Mouse (Mus musculus): ENCODE results near the gene Itga9. TPM values are rescaled to one million over a fixed set of nuclear protein-coding genes. Genes with fewer than 3 reads are reported as not detected.

Gene Itga9
- polyA plus RNA-seq, 1 experiment from 2014 or later, result 2.4 TPM

- Histone ChIP-seq H3K9ac (replicated peaks; ENCODE audit: low read length) (no peak overlapping the region), H3K9me3 (ENCODE audit: control insufficient read depth, low read length) (no peaks in the 10 kb centered on the region), H3K4me3 (replicated peaks; ENCODE audit: low read depth, low read length) (no peak overlapping the region), H3K4me1 (ENCODE audit: control insufficient read depth, insufficient read depth, low read length) (no peaks in the 10 kb centered on the region), H3K4me2 (ENCODE audit: low read length) (no peak overlapping the region), H3K36me3 (ENCODE audit: control insufficient read depth, insufficient read depth, low read length) (no peaks in the 10 kb centered on the region), H3K27me3 (ENCODE audit: control insufficient read depth, insufficient read depth, low read length) (no peaks in the 10 kb centered on the region), H3K27ac (replicated peaks; ENCODE audit: low read depth, low read length) (no peak overlapping the region)
- no peak for DNase-seq
- no peak for ATAC-seq (ENCODE audit: low FRiP score, low TSS enrichment)
- WGBS, result 88% methylated on average over 6 of the region's 6 CpGs
These were observed 121.8 kb downstream of the Itga9 start for GRCm38 (mm10) chr9:118728296-118728695.

DNA sequence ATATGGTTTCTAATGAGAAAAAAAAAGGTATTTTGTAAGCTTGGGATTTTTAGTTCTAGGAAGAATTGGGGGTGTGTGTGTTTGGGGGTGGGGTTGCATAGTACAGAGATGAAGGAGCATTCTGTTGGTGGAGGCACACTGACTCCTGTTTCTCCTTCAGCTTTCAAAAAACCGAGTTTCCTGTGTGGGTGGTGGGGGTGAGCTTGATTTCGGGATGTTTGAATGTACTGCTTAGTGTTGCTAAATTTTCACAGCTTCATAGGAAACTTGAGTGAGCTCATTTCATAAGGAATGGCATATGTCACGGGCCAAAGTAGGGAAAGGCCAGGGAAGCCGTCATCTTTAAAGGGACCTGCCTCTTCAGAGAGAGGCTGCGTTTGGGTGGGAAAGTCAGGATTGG is 122.5 kb downstream of the Itga9 start:
- Histone ChIP-seq H3K4me3 (replicated peaks; ENCODE audit: low read depth, low read length) (no peak overlapping the region), H3K9me3 (ENCODE audit: control insufficient read depth, low read length) (no peaks in the 10 kb centered on the region), H3K4me1 (ENCODE audit: control insufficient read depth, insufficient read depth, low read length) (no peaks in the 10 kb centered on the region), H3K4me2 (ENCODE audit: low read length) (no peak overlapping the region), H3K27me3 (ENCODE audit: control insufficient read depth, insufficient read depth, low read length) (no peaks in the 10 kb centered on the region), H3K9ac (replicated peaks; ENCODE audit: low read length) (no peak overlapping the region), H3K27ac (replicated peaks; ENCODE audit: low read depth, low read length) (no peak overlapping the region), H3K36me3 (ENCODE audit: control insufficient read depth, insufficient read depth, low read length) (no peaks in the 10 kb centered on the region)
- ATAC-seq (ENCODE audit: low FRiP score, low TSS enrichment), result no peak
- WGBS, result 91% methylated on average over 5 of the region's 5 CpGs
- no peak for DNase-seq

GRCm38 (mm10) chr9:118730172-118730571 is 123.7 kb downstream of the Itga9 start:
- Histone ChIP-seq H3K9ac (replicated peaks; ENCODE audit: low read length) (no peak overlapping the region), H3K9me3 (ENCODE audit: control insufficient read depth, low read length) (no peaks in the 10 kb centered on the region), H3K27ac (replicated peaks; ENCODE audit: low read depth, low read length) (no peak overlapping the region), H3K36me3 (ENCODE audit: control insufficient read depth, insufficient read depth, low read length) (no peaks in the 10 kb centered on the region), H3K4me2 (ENCODE audit: low read length) (no peak overlapping the region), H3K4me3 (replicated peaks; ENCODE audit: low read depth, low read length) (no peak overlapping the region), H3K27me3 (ENCODE audit: control insufficient read depth, insufficient read depth, low read length) (no peaks in the 10 kb centered on the region), H3K4me1 (ENCODE audit: control insufficient read depth, insufficient read depth, low read length) (no peaks in the 10 kb centered on the region)
- ATAC-seq (ENCODE audit: low FRiP score, low TSS enrichment) (no peak), DNase-seq (no peak)
- 90% methylated on average over 8 of the region's 8 CpGs for WGBS

DNA sequence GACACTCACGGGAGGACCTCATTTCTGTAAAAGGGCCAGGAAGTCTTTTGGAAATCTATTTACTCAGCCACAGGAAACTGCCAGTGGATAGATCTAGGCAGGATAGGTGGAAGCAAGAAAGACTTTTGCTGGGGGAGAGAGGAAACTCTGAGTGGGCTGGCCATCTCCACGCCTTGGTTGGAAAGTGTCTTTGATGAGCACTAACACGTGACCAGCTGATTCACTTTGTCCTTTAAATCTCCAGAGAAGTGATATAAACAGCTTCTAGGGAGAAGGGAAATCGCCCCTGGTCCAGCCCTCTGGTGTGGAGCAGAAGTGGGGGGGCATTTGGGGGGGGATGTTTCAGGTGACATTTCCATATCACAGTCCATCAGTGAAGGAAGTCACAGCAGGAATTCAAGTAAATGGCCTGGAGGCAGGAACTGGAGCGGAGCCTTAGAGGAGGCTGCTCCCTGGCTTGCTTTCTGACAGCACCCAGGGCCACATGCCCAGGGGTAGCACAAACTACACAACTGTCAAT is 124.4 kb downstream of the Itga9 start:
- Histone ChIP-seq H3K4me3 (replicated peaks; ENCODE audit: low read depth, low read length) (no peak overlapping the region), H3K4me1 (ENCODE audit: control insufficient read depth, insufficient read depth, low read length) (no peaks in the 10 kb centered on the region), H3K9ac (replicated peaks; ENCODE audit: low read length) (no peak overlapping the region), H3K27me3 (ENCODE audit: control insufficient read depth, insufficient read depth, low read length) (no peaks in the 10 kb centered on the region), H3K36me3 (ENCODE audit: control insufficient read depth, insufficient read depth, low read length) (no peaks in the 10 kb centered on the region), H3K27ac (replicated peaks; ENCODE audit: low read depth, low read length) (no peak overlapping the region), H3K4me2 (ENCODE audit: low read length) (no peak overlapping the region), H3K9me3 (ENCODE audit: control insufficient read depth, low read length) (no peaks in the 10 kb centered on the region)
- 56% methylated on average over 5 of the region's 5 CpGs for WGBS
- DNase-seq (no peak), ATAC-seq (ENCODE audit: low FRiP score, low TSS enrichment) (no peak)

GRCm38 (mm10) chr9:118731650-118732049 is 125.2 kb downstream of the Itga9 start:
- H3K4me2 ChIP-seq (ENCODE audit: low read length), result no peak overlapping the region
- ATAC-seq (ENCODE audit: low FRiP score, low TSS enrichment), result no peak
- no peak overlapping the region for H3K9ac ChIP-seq (replicated peaks; ENCODE audit: low read length)
- H3K4me3 ChIP-seq (replicated peaks; ENCODE audit: low read depth, low read length), result no peak overlapping the region
- H3K36me3 ChIP-seq (ENCODE audit: control insufficient read depth, insufficient read depth, low read length), result no peaks in the 10 kb centered on the region
- no peaks in the 10 kb centered on the region for H3K9me3 ChIP-seq (ENCODE audit: control insufficient read depth, low read length)
- no peaks in the 10 kb centered on the region for H3K4me1 ChIP-seq (ENCODE audit: control insufficient read depth, insufficient read depth, low read length)
- 86% methylated on average over 6 of the region's 6 CpGs for WGBS
- no peak for DNase-seq
- H3K27ac ChIP-seq (replicated peaks; ENCODE audit: low read depth, low read length), result no peak overlapping the region
- H3K27me3 ChIP-seq (ENCODE audit: control insufficient read depth, insufficient read depth, low read length), result no peaks in the 10 kb centered on the region

DNA sequence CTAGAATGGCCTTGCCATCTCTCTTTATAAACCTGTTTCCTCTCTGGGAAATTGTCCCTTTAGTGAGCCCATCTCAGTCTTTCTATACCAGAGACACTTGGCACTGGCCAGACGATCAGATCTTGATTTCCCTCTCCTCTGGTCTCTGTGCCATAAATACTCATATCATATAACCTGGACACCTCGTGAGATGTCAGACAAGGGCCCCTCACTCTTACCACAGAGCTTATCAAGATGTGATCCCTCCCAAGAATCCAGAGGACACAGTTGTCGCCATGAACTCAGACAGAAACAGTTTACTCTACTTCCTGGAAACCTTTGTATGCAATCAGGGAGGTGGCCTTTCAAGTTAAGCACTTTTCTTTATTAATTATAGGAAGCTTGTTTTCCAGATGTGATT is 127.1 kb downstream of the Itga9 start:
- Histone ChIP-seq H3K27me3 (ENCODE audit: control insufficient read depth, insufficient read depth, low read length) (no peaks in the 10 kb centered on the region), H3K9ac (replicated peaks; ENCODE audit: low read length) (no peak overlapping the region), H3K9me3 (ENCODE audit: control insufficient read depth, low read length) (no peaks in the 10 kb centered on the region), H3K27ac (replicated peaks; ENCODE audit: low read depth, low read length) (no peak overlapping the region), H3K4me2 (ENCODE audit: low read length) (no peak overlapping the region), H3K4me3 (replicated peaks; ENCODE audit: low read depth, low read length) (no peak overlapping the region), H3K4me1 (ENCODE audit: control insufficient read depth, insufficient read depth, low read length) (no peaks in the 10 kb centered on the region), H3K36me3 (ENCODE audit: control insufficient read depth, insufficient read depth, low read length) (no peaks in the 10 kb centered on the region)
- DNase-seq (no peak), ATAC-seq (ENCODE audit: low FRiP score, low TSS enrichment) (no peak)
- 81% methylated on average over 3 of the region's 3 CpGs for WGBS

- Histone ChIP-seq H3K9me3 (ENCODE audit: control insufficient read depth, low read length) (no peaks in the 10 kb centered on the region), H3K27ac (replicated peaks; ENCODE audit: low read depth, low read length) (no peak overlapping the region), H3K9ac (replicated peaks; ENCODE audit: low read length) (no peak overlapping the region), H3K4me2 (ENCODE audit: low read length) (no peak overlapping the region), H3K4me3 (replicated peaks; ENCODE audit: low read depth, low read length) (no peak overlapping the region), H3K36me3 (ENCODE audit: control insufficient read depth, insufficient read depth, low read length) (no peaks in the 10 kb centered on the region), H3K27me3 (ENCODE audit: control insufficient read depth, insufficient read depth, low read length) (no peaks in the 10 kb centered on the region), H3K4me1 (ENCODE audit: control insufficient read depth, insufficient read depth, low read length) (no peaks in the 10 kb centered on the region)
- WGBS, result 89% methylated on average over 2 of the region's 2 CpGs
- ATAC-seq (ENCODE audit: low FRiP score, low TSS enrichment) (no peak), DNase-seq (no peak)
These were observed 130.6 kb downstream of the Itga9 start for GRCm38 (mm10) chr9:118737124-118737523.

DNA sequence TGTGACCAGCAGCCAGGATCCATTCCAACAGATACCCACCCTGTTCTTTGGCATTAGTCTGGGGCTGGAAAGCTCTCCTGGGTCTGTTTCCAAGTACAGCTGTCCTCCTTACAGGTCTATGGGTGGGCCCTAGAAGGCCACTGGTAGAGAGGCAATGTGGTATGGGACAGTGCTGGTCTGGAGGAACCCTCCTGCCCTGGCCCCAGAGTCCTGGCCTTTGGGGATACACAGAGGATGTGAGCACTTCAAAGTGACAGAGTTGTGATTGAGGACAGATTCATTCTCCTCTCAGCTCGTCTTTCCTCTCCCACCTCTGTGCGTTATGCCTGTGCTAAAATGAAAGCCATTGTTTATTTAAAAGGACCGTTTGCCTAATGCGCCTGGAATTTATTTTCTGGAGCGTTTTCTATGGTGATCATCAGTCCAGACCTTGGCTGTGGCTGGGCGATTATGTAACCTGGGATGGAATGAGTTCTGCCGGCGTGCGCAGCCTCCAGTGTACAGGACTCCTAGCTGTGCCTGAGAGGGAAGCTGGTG is 131.2 kb downstream of the Itga9 start:
- H3K4me1 ChIP-seq (ENCODE audit: control insufficient read depth, insufficient read depth, low read length), result no peaks in the 10 kb centered on the region
- H3K4me3 ChIP-seq (replicated peaks; ENCODE audit: low read depth, low read length), result no peak overlapping the region
- H3K9ac ChIP-seq (replicated peaks; ENCODE audit: low read length), result no peak overlapping the region
- H3K27me3 ChIP-seq (ENCODE audit: control insufficient read depth, insufficient read depth, low read length), result no peaks in the 10 kb centered on the region
- H3K9me3 ChIP-seq (ENCODE audit: control insufficient read depth, low read length), result no peaks in the 10 kb centered on the region
- no peak for DNase-seq
- no peaks in the 10 kb centered on the region for H3K36me3 ChIP-seq (ENCODE audit: control insufficient read depth, insufficient read depth, low read length)
- WGBS, result 79% methylated on average over 9 of the region's 9 CpGs
- no peak for ATAC-seq (ENCODE audit: low FRiP score, low TSS enrichment)
- H3K27ac ChIP-seq (replicated peaks; ENCODE audit: low read depth, low read length), result no peak overlapping the region
- no peak overlapping the region for H3K4me2 ChIP-seq (ENCODE audit: low read length)

- H3K9me3 ChIP-seq (ENCODE audit: control insufficient read depth, low read length), result no peaks in the 10 kb centered on the region
- 81% methylated on average over 5 of the region's 5 CpGs for WGBS
- H3K4me3 ChIP-seq (replicated peaks; ENCODE audit: low read depth, low read length), result no peak overlapping the region
- H3K4me2 ChIP-seq (ENCODE audit: low read length), result no peak overlapping the region
- DNase-seq, result no peak
- no peak overlapping the region for H3K27ac ChIP-seq (replicated peaks; ENCODE audit: low read depth, low read length)
- no peaks in the 10 kb centered on the region for H3K27me3 ChIP-seq (ENCODE audit: control insufficient read depth, insufficient read depth, low read length)
- no peak overlapping the region for H3K9ac ChIP-seq (replicated peaks; ENCODE audit: low read length)
- ATAC-seq (ENCODE audit: low FRiP score, low TSS enrichment), result no peak
- no peaks in the 10 kb centered on the region for H3K4me1 ChIP-seq (ENCODE audit: control insufficient read depth, insufficient read depth, low read length)
- H3K36me3 ChIP-seq (ENCODE audit: control insufficient read depth, insufficient read depth, low read length), result no peaks in the 10 kb centered on the region
These were observed 131.8 kb downstream of the Itga9 start for GRCm38 (mm10) chr9:118738311-118738710.
